Mouse (Mus musculus) embryo, embryonic 10 days (tissue): ENCODE results near the gene St6galnac3.
A peak's percentile ranks its signal among the peaks of the same experiment; 100 is the strongest.

Experiments used
- DNase-seq: peaks from one replicate; pipeline ENCODE4 v3.0.0-alpha.2; 2015; ENCODE audit warnings: low spot score

Gene St6galnac3

GRCm38 (mm10) chr3:153648713-153649112, 76.3 kb downstream of the St6galnac3 start:
- DNase-seq, result no peak

DNA sequence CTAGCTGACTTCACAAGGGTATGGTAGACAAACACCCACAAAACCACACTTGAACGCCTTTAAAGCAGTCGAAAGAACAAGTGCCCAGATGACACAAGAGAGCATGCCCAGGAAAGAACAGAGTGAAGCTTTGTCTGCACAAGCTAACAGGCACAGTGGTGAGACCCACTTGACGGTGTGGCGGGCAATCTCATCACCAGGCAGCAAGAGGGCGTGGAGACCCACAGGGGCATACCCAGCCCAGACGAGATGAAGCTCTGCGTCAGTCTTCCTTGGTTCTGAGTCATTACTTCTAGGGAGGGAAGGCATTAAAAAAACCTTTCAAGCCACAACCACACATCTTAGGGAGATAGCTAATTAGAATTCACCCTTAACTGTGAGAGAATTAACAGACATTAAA, 79.2 kb downstream of the St6galnac3 start:
- no peak for DNase-seq

DNA sequence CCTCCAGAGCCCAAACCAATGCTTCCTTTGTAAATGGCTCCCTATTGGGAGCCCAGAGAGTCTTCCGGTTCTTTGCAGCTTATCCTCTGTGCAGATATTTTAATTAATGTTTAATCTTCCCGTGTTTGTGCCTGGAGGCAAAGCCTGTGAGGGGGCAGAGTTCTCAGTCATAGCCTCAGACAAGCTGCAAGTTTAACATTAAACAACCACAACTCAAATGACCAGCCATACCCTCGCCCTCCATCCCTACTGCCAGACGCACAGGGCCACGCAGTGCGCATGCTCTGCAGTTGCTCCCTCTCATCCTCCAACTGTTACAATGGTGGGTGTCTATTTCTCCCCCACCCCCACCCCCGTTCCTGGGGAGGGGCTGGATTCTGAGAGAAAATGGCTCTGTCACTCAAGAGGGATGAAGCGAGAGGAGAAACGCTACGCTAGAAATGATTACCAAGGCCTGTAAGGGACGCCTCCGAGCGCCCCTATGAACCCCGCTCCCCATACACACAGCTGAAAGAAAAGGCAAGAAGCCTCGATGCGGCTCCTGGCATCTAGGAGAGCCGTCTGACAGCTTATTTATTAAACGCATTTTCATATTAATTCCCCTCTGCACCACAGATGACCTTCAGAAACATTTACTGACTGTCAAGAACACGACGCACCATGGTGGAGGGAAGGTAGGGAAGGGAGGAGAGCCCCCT, 81.0 kb downstream of the St6galnac3 start:
- DNase-seq, result no peak

DNA sequence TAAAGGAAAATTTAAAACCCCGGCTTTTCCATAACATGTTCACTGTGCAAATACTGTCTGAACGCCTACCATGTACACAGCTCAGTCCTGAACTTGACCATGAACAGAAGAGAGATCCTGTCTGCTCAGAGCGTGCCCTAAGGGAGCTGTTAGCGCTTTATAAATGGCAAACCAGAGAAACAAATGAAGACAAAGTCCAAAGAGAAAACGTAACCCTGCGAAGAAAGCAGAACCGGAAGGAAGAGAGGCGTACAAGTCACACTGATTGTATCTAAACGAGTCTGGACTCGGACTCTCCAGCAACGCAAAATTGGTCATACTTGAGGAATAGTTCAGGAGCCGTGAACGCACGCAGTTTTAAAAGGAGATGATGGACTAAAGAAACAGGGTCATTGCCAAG, 82.1 kb downstream of the St6galnac3 start:
- DNase-seq, result no peak

GRCm38 (mm10) chr3:153641805-153642204, 83.2 kb downstream of the St6galnac3 start:
- no peak for DNase-seq

DNA sequence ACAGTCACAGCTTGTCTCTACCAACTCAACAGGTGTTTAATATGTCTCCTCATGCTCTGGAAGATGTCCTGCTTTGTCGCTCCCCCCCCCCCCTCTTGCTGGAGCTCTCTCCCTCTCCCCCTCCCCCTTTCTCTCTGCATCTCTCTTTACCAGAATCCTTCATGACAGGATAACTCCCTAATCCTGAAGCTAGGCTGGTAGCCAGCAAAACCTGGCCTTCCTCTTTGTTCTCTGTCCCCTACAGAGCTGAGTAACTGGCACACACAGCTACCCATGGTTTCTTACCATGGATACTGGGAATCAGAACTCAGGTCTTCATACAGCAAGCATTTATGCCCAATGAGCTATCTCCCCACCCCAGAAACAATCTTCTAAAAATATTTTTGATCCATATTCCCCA, 87.6 kb downstream of the St6galnac3 start:
- DNase-seq, result no peak

DNA sequence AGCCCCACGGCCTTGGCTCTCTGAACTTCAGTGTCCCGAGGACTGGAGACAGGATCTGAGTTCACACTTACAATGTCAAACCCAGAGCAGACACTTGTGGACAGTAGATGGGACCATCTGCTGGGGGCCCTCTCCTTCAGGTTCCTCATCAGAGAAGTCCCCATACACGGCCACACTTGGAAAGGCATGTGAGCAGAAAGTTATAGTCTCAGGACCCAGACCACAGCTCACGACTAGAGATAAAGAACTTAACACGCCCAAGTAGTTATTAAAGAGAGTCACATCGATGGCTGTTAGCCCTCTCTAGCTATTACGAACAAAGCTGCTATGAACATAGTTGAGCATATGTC, 88.2 kb downstream of the St6galnac3 start:
- DNase-seq, result no peak

DNA sequence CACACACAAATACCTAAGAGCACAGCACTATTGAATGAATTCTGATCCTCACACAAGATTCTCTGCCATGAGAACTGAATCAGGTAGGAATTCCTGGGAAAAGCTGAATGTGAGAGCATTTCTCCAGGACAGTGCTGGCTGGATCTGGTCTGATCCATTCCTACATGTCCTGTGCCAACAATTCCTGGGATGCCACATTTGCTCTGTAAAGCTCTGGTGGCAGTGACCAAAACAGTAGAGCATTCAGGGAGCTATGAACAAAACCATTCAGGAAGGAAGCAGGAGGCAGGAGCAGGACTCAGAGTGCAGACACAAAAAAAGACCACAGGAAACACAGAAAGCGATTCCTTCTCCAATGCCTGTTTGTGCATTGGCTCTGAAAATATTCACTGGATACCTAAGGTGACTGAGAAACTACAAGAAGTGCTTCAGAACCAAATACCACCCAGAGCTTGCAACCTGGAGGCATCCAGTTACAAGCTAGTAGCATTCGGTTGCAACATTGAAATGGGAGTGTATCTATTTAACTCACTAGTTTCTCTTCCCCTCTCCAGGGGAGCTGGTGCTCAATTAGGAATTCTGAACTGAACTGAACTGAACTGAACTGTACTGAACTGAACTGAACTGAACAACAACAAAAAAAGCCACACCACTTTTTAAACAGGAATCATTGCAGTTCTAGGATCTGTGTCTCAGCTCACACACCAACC, 88.7 kb downstream of the St6galnac3 start:
- DNase-seq, result no peak

DNA sequence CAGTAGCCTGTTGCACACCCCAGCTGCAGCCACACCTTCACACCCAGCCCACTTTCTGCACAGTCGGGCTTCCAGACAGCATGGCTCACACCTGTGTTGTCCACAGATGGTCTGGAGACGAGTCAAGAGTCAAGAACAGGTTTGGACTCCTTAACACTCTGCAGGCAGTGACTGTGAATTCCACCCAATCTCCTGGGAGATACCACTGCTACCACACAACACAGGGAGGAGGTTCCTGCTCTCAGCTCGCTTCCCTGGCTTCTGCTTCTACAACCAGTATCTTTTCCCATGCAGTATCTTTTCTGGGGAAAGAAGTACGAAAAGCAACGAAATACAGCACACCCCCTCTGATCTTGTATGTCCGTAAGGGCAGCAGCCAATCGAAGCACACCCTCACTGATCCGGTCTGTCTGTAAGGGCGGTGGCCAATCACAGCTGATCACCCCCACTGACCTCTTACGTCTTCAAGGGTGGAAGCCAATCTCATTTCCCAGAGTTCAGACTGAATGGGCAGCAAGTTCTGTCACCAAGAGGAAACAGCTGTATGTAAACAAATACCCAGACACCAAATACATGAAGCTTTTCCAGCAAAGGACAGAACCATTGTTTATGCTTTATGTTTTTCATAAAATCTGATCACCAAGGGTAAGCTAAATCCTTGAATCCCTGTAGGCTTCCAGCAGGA, 92.8 kb downstream of the St6galnac3 start:
- no peak for DNase-seq

GRCm38 (mm10) chr3:153626237-153626636, 98.7 kb downstream of the St6galnac3 start:
- DNase-seq, result no peak

GRCm38 (mm10) chr3:153618976-153619375, 106.0 kb downstream of the St6galnac3 start:
- DNase-seq, result no peak

DNA sequence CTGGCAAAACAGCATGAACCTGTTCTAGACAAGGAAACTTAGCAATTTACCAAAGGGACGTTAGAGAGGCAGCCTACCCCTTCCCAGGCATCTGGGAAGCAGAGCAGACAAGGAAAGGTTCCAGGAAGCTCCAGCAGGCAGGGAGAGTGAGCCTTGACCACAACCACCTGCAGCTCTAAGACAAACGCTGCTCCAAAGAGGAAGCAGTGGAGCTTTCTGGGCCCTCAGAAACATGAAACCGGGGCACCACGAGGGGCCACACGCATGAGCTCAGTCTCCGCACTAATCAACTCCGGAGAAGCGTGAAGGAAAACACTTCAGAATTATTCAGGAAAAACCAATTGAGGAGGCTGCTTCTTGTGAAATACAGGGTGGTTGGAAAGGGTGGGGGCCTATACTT, 108.1 kb downstream of the St6galnac3 start:
- DNase-seq, result no peak

- DNase-seq, result no peak
These were observed 114.7 kb downstream of the St6galnac3 start for GRCm38 (mm10) chr3:153610239-153610638.

DNA sequence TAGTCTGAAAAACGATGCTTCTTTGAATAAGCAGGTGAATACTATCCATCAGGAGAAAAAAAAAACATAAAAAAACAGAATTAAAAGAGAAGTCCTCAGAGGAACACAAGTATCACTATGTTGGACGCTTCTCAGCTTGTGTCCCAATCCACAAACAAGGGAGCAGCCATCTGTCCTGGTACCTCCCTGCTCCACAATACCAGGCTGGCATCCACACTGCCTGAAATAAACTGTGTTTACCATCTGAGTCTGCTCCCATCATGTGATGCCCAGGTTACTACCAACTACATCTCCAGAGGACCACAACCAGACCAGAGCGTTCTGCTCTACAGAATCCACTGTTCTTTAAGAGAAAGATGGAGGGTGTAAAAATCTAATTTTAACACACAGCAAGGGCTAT, 118.6 kb downstream of the St6galnac3 start:
- no peak for DNase-seq

GRCm38 (mm10) chr3:153605767-153606098, 119.2 kb downstream of the St6galnac3 start:
- DNase-seq, result peak; percentile 49

DNA sequence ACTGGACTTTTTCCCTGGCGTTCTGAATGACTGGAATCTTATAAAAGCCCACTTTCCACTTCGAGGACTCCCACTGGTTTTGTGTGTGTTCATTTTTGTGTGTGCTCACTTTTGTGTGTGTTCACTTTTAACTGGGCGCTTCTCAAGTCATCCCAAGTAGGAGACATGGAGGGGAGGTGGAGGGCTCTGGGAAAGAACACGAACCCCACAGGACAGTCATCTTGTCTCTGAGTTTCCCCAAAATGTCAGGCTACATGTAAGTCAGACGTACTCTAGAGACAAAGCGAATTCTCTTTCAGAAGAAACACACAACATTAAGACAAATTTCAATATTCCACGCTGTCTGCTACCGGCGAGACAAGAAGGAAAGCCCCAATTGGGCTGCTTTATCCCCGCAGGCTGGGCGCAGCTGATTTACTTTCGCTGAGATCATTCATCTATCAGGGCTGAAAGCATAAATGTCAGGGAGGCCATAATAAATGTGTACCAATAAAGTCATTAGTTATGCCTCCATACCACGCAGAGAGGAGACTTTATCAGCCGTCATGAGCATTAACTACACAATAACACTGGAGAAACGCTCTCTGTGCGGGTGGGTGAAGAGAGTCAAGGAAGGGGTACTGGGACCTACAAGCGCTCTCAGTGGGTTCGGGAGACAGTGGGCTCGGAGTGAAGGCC, 119.7 kb downstream of the St6galnac3 start:
- no peak for DNase-seq

DNA sequence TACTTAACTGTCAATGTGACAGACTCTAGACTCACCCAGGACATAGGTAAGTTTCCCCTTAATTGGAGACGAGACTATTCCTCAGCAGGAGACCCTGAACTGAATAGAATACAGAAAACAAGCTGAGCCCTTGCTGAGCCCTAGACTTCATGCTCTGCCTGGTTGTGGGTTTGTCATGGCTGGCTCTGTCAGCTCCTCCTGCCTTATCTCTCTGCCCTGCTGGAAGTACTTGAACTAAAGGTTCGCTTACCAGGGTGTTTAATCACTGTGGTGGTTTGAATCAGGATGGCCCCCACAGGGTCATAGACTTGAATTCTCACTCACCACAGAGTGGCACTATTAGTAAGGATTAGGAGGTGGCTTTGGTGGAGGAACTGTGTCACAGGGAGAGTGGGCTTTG, 125.8 kb downstream of the St6galnac3 start:
- no peak for DNase-seq

- DNase-seq, result peak; percentile 13
These were observed 126.3 kb downstream of the St6galnac3 start for GRCm38 (mm10) chr3:153598631-153599030.

DNA sequence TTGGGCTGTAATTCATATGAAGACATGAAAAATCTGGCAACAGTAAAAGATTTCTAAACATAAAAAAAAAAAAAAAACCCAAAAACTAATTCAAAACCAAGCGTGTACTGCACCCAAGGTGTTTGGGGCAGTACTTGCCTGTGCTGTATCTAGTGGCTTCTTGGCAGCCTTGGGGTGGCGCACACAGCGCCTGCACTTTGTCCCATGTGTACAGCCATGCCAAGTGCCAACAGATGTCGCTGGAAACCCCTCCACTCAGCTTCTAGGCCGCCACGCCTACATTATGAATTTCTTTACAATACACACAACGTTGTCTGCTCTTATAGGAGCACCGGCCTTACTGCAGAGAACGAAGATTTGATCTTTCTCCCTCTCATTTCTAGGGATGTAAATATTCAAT, 130.4 kb downstream of the St6galnac3 start:
- no peak for DNase-seq

- no peak for DNase-seq
These were observed 131.0 kb downstream of the St6galnac3 start for GRCm38 (mm10) chr3:153593978-153594377.

GRCm38 (mm10) chr3:153593103-153593502, 131.9 kb downstream of the St6galnac3 start:
- no peak for DNase-seq

GRCm38 (mm10) chr3:153587594-153587993, 137.4 kb downstream of the St6galnac3 start:
- no peak for DNase-seq

DNA sequence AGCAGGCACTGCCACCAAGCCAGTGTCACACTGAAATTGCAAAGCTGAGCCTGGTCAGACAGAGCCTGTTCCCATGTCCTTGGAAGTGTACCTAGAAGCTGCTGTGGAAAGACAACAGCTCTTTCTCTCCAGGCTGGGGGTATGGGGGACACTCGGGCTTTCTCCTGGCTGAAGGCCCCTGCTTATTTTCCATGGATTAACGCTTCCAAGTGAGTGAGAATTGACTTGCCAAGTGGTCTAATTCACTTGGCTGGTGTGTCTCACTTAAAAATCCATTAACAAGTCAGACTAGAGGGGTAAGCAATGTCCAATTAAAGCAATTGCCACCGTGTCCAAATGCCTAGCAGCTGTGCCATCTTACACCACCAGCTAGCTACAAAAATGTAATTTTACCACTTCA, 140.1 kb downstream of the St6galnac3 start:
- DNase-seq, result no peak
